Mouse (Mus musculus): ENCODE results near the gene Tmem213.

Gene Tmem213

DNA sequence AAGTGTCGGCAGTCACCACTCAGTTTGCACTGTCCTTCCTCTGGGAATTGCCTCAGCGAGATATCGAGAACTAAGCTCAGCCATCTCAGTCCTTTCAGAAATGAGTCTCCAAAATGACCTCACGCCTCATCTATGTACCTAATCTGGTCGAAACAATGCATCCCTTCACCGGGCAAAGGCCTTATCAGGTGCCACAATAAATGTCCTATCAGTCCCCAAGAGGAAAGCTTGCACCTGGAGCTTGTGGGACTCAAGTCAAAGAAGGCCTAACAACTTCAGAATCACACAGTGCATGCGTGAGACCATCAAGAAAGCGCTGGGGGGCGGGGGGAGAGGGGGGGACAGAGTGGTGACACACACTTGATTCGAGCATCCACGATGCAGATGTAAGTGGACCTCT lies 43.2 kb downstream of the Tmem213 start:
- no peak for DNase-seq (ENCODE audit: low spot score in 2 of 2)

DNA sequence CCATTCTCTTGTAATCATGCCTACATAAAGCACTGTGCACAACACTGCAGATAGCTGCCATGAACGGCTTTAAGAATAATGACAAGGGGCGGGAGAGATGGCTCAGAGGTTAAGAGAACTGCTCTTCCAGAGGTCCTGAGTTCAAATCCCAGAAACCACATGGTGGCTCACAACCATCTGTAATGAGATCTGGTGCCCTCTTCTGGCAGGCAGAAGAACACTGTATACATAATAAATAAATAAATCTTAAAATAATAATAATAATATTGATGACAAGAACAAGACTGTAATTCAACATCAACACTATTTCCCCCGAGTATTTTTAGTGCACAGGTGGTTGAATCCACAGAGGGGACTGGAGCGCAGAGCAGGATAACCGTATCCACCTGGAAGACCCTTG lies 47.1 kb downstream of the Tmem213 start:
- no peak for DNase-seq (ENCODE audit: low spot score in 2 of 2)

DNA sequence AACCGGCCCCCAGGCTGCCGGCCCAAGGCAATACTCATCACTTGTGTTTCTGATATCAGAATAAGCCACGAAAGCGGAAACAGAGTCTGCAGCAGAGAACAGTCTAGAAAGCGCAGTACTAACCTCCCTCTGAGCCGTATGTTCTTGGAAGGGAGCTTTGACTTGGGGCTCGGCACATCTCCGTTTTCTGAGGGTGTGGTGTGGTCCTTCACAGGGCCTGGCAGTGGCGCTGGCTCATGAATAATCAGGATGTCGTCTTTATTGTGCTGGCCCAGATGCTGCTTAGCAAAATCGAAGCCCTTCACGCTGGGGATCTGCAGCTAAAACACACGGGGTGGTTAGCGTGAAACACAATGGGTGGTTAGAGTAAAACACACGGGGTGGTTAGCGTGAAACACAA lies 48.9 kb downstream of the Tmem213 start:
- DNase-seq (ENCODE audit: low spot score in 2 of 2) = no peak

DNA sequence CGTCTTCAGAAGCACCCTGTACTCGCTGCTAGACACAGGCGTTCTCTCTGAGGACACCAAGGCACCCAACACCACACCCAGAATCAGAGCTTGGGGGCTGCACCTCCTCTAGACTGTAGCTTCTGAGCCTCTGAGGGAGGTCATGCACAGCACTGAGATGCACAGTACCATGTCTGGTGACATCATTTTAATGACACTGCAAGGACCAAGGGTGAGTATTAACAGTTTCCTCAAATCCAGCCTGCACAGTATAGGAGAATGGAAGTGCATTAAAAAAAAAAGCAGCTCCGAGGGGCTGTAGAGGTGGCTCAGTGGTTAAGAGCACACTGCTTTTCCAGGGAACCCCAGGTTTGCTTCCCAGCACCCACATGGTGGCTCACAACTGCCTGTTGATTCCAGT lies 50.5 kb downstream of the Tmem213 start:
- DNase-seq (ENCODE audit: low spot score in 2 of 2) = no peak

DNA sequence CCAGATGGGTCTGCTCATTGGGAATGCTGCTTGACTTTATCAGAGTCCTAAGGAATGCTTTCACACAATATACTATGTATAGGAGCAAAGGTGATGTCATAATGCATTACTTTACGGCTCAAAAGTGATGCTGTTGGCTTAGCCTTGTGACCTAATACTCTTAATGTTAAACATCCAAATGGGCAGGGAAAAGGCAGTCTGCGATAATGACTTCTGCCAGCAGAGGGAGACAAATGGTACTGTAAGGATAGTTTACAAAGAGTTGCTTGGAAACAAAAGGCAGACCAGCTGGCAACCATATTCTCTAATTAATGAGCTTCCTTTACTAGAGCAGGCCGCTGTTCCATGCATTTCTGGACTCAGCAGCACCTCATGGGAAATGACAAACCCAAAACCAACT lies 51.0 kb downstream of the Tmem213 start:
- peak; percentile 71 to 79 for DNase-seq (ENCODE audit: low spot score in 2 of 2)

DNA sequence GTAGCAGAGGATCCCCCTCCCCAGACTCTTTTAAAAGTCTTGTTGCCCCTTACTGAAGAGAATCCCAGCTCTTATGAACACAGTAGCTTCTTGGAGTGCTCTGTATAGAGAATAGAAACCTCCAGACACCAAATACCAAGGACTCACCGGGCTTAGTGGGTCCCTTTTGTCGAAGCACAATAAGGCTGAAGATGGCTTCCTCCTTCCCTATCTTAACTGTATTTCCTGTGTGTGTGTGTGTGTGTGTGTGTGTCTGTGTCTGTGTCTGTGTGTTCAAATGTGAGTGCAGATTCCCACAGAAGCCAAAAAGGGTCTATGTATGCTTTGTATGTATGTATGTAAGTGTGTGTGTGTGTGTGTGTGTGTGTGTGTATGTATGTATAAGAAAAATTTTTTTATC lies 51.5 kb downstream of the Tmem213 start:
- DNase-seq (ENCODE audit: low spot score in 2 of 2) = no peak

DNA sequence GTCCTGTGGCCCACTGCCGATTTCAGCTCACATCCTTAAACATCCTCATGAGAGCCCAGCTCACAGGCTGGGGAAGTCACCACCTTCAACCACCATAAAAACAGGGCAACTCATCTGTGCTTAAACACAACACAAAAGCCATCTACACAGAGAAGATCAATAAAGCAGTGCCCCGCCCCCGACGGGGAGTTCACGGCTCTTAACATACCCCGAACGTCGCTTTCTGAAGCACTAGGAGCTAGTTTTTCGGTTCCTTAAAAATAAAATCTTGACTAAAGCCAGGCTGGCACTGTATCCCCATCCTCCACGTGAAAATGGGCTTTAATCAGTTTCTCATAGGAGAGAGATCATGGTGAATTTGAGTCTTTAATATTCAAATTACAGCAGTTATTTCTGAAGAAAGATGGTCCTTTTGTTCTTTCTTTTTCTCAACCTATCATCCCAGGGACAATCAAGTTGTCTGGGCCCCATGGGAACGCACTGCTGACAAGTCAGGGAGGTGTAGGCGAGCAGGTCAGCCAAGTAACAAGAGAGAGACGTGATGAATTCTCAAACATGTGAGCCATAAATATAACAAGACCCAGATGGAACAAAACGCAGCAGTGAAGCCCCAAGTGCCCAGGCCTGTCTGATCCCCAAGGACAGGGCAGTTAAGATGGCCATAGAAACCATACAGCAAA lies 53.9 kb downstream of the Tmem213 start:
- no peak for DNase-seq (ENCODE audit: low spot score in 2 of 2)

DNA sequence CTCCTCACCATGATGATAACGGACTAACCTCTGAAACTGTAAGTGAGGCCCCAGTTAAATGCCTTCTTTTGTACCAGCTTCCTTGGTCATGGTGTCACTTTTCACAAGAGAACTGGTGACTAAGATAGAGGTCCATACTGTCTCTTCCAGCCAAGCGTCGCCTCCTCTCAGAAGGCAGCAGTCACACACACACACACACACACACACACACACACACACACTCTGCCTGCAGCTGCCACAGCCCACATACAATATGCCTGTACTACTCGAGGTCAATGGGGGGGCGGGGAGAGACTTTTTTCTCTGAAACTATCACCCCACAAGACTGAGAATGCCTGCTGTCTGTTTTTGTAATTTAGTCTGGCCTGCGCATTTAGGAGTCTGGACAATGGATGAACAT lies 55.6 kb downstream of the Tmem213 start:
- no peak for DNase-seq (ENCODE audit: low spot score in 2 of 2)

DNA sequence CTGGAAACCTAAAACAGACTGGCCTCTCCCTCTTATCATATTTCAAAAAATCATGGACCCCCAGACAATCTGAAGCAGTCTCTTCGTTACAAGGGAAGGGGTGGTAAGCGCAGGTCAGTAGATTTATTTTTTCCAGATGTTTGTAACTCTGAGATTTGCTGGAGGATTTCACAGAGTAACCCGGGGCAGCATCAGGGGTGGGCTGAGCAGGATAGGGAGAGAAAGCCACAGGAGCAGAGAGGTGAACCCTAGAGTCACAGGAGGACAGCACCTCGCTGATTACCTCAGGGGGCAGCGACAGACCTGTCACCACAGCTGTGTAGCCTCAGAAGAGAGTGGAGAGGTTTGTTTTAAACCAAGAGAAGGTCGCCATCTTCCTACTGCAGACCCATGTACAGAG lies 56.3 kb downstream of the Tmem213 start:
- DNase-seq (ENCODE audit: low spot score in 2 of 2) = no peak

Data from urinary bladder, adult 18-20 months (tissue).